Mouse (Mus musculus) E14TG2a.4 (cell line): Measurements from ENCODE around the gene Tnrc6a.

Source experiments
- CTCF ChIP-seq: conservative IDR thresholded peaks from 2 replicates; pipeline ENCODE4 v1.5.1; 2014; ENCODE audit warnings: low read length
- NANOG ChIP-seq: IDR thresholded peaks from 2 replicates; pipeline ENCODE4 v1.6.1; 2014; ENCODE audit warnings: borderline replicate concordance, low read length, mixed read lengths
- POU5F1 ChIP-seq: IDR thresholded peaks from 2 replicates; pipeline ENCODE4 v1.6.1; 2014; ENCODE audit warnings: low read length, borderline replicate concordance

GRCm38 (mm10) chr7:123198695-123199094 lies 75.0 kb downstream of the Tnrc6a start:
- TF ChIP-seq CTCF (no peak), NANOG (no peak), POU5F1 (no peak)
